Mouse (Mus musculus): Measurements from ENCODE around the gene Slc17a9.

DNA sequence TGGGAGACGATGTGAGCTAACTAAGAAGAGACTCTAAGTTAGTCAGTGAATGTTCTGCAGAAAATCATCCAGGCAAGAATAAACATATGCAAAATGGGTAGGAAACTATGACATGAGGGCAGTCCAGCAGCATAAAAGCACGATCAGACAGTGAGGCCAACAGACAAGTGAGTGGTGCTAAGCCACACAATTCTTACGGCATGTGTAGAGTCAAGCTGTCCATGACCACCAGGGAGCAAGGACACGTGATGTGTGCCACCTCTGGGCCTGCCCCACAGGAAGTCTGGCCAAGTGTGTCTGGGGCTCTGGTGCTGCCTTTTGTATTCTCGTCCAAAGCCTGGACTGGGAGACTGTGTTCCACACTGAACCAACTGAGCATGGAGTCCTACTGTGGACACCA, 35.2 kb upstream of the Slc17a9 start:
- TF ChIP-seq POLR2A (IDR thresholded peaks at IDR 0.05; ENCODE audit: borderline replicate concordance, low read depth, low read length) = no peak
- no peak for TF ChIP-seq CTCF (IDR thresholded peaks at IDR 0.05; ENCODE audit: low read depth, low read length)
